ENCODE assay signal across 8 mouse cellular contexts in genomic region chr3:30969104-30969581, GRCm38 (mm10). TPM values are rescaled to one million over a fixed set of nuclear protein-coding genes. Genes with fewer than 3 reads are reported as not detected.
A peak's percentile ranks its signal among the peaks of the same experiment; 100 is the strongest.
DNase-seq lines count a peak whose midpoint lies in the region; ATAC-seq and TF ChIP-seq lines count a peak whose summit lies in the region.

Phc3 (minus strand) TSS chr3:30969415.

- under 1% methylated on average over 34 of the region's 34 CpGs for WGBS in bone marrow, adult 2 months
- under 1% methylated on average over 28 of the region's 34 CpGs for WGBS in embryonic facial prominence, embryonic 15.5 days
- WGBS in kidney, embryonic 14.5 days = under 1% methylated on average over 32 of the region's 34 CpGs

- H3K4me2 ChIP-seq in embryonic facial prominence, embryonic 15.5 days (replicated peaks) = peak within 1 kb of the TSS; percentile 61
- H3K4me2 ChIP-seq in kidney, embryonic 14.5 days (replicated peaks; ENCODE audit: low read depth, low read length) = peak within 1 kb of the TSS; percentile 68

- peak; percentile 15; the same call in 1 of the 2 replicates for TF ChIP-seq CTCF in bone marrow, adult 2 months (IDR thresholded peaks at IDR 0.05; ENCODE audit: control insufficient read depth, insufficient read depth, low read length)

- H3K27me3 ChIP-seq in embryonic facial prominence, embryonic 15.5 days = no peaks in the 10 kb centered on the region
- no peaks in the 10 kb centered on the region for H3K27me3 ChIP-seq in kidney, embryonic 14.5 days (ENCODE audit: control insufficient read depth, insufficient read depth, low read length)

- peak within 1 kb of the TSS; percentile 88 for H3K27ac ChIP-seq in bone marrow, adult 2 months (ENCODE audit: control insufficient read depth, insufficient read depth, low read depth, low read length, poor library complexity)
- peak within 1 kb of the TSS; percentile 90 for H3K27ac ChIP-seq in embryonic facial prominence, embryonic 15.5 days (replicated peaks)
- peak within 1 kb of the TSS; percentile 76 for H3K27ac ChIP-seq in kidney, embryonic 14.5 days (ENCODE audit: low read depth, low read length)

- peak within 1 kb of the TSS; percentile 95 for H3K4me3 ChIP-seq in bone marrow, adult 2 months (replicated peaks; ENCODE audit: control insufficient read depth, low read depth, low read length)
- peak within 1 kb of the TSS; percentile 99 for H3K4me3 ChIP-seq in embryonic facial prominence, embryonic 15.5 days (replicated peaks)
- peak within 1 kb of the TSS; percentile 96 for H3K4me3 ChIP-seq in kidney, embryonic 14.5 days (ENCODE audit: low read length)

- DNase-seq in 416B (ENCODE audit: low read depth) (peak; percentile 96), liver (peak; percentile 94)
- DNase-seq in heart, adult 9 months (ENCODE audit: low spot score in 2 of 2) = peak; percentile 89 to 92
- DNase-seq in spleen, postnatal 4 days (ENCODE audit: low spot score in 2 of 2) = peak; percentile 88 to 96

- H3K4me1 ChIP-seq in bone marrow, adult 2 months (ENCODE audit: control insufficient read depth, insufficient read depth, low read length) = no peaks in the 10 kb centered on the region; the same call in 1 of the 2 replicates
- H3K4me1 ChIP-seq in embryonic facial prominence, embryonic 15.5 days = peaks cover 12% of the 10 kb centered on the region; the same call in 1 of the 2 replicates
- peaks cover 13% of the 10 kb centered on the region; the same call in 1 of the 2 replicates for H3K4me1 ChIP-seq in kidney, embryonic 14.5 days (ENCODE audit: control insufficient read depth, insufficient read depth, low read length)

- TF ChIP-seq POLR2A in bone marrow, adult 2 months (IDR thresholded peaks at IDR 0.05; ENCODE audit: borderline replicate concordance, control insufficient read depth, low read depth, low read length) = peak; percentile 81

- peak within 1 kb of the TSS; percentile 93 for H3K9ac ChIP-seq in embryonic facial prominence, embryonic 15.5 days
- H3K9ac ChIP-seq in kidney, embryonic 14.5 days (ENCODE audit: low read depth, low read length) = peak within 1 kb of the TSS; percentile 97

- ATAC-seq in embryonic facial prominence, embryonic 15.5 days (ENCODE audit: insufficient number of reproducible peaks, low FRiP score, low TSS enrichment, low read depth) = peak; percentile 88
- ATAC-seq in kidney, embryonic 14.5 days (ENCODE audit: low FRiP score, low TSS enrichment) = peak; percentile 91
- peak; percentile 86 for ATAC-seq in monocyte, adult 5-6 weeks (replicated peaks; ENCODE audit: insufficient number of reproducible peaks, low FRiP score, low TSS enrichment, poor library complexity, severe bottlenecking)

- H3K36me3 ChIP-seq in embryonic facial prominence, embryonic 15.5 days = peaks cover 16% of the 10 kb centered on the region
- H3K36me3 ChIP-seq in kidney, embryonic 14.5 days (ENCODE audit: control insufficient read depth, insufficient read depth, low read length) = peaks cover 16% of the 10 kb centered on the region

- H3K9me3 ChIP-seq in embryonic facial prominence, embryonic 15.5 days (replicated peaks) = no peaks in the 10 kb centered on the region
- H3K9me3 ChIP-seq in kidney, embryonic 14.5 days (ENCODE audit: control insufficient read depth, low read length) = no peaks in the 10 kb centered on the region

RNA-seq across cellular contexts. Expression of gene Phc3, which starts in this region (rescaled TPM):
- 6.4 and 15.2 TPM in 2 replicates for polyA plus RNA-seq in bone marrow, adult 2 months (2011; ENCODE audit: insufficient read depth, insufficient read length, low replicate concordance, missing spikeins)
- 6.0 and 7.7 TPM in 2 replicates for polyA plus RNA-seq in embryonic facial prominence, embryonic 15.5 days (2015; fragmentation: Nextera tagmentation; extraction: Ambion mirVana)
- 5.5 and 8.7 TPM in 2 replicates for polyA plus RNA-seq in kidney, embryonic 14.5 days (2014; fragmentation: Nextera tagmentation; extraction: Ambion mirVana)
- total RNA-seq in monocyte, adult 5-6 weeks (2017) = 22.7 to 46.5 TPM (median 29.5 TPM) in 3 replicates

Comparison
In these comparisons a context has a peak if more than half of its experiments do, and no peak if none do; other contexts are left out.
1. Peak in every context shown above with its lines: DNase-seq, ATAC-seq, H3K4me3 ChIP-seq and H3K27ac ChIP-seq.